Mouse (Mus musculus) G1E (cell line): Measurements from ENCODE around the gene Gse1.

ENCODE experiments used
- CTCF ChIP-seq: IDR thresholded peaks from 2 replicates; pipeline ENCODE4 v1.5.1; 2012; ENCODE audit warnings: low read depth, low read length, inconsistent platforms, mixed read lengths
- GATA1 ChIP-seq: IDR thresholded peaks from 2 replicates; pipeline ENCODE4 v1.6.1; 2012; ENCODE audit warnings: borderline replicate concordance, low read length, inconsistent platforms, mixed read lengths
- TAL1 ChIP-seq: conservative IDR thresholded peaks from 2 replicates; pipeline ENCODE4 v1.6.1; 2012; ENCODE audit warnings: low read depth, low read length, inconsistent platforms, mixed read lengths

DNA sequence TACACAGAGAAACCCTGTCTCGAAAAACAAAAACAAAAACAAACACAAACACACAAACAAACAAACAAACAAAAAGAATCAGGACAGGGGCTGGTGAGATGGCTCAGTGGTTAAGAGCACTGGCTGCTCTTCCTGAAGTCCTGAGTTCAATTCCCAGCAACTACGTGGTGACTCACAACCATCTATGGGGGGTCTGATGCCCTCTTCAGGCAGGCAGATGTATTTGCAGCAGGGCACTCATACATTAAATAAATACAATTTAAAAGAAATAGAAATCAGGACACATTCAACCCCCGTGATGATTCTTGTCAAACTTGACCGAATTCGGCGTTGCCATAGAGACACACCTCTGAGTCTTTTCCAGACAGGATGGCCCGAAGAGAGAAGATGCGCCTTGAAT is 20.9 kb upstream of the Gse1 start:
- TF ChIP-seq CTCF, result no peak
- TF ChIP-seq GATA1, result no peak
- no peak for TF ChIP-seq TAL1
